Mouse (Mus musculus) heart, embryonic 11.5 days (tissue): ENCODE results near the gene Spata21. TPM values are rescaled to one million over a fixed set of nuclear protein-coding genes. Genes with fewer than 3 reads are reported as not detected.

Experiments
- ATAC-seq: fragments of 200-750 bp; cut with Nextera tagmentation; replicated peaks from 2 replicates; pipeline ENCODE4 v1.8.0; 2017; ENCODE audit warnings: moderate library complexity; ENCODE audit not compliant: insufficient number of reproducible peaks, low FRiP score, low TSS enrichment
- H3K27ac ChIP-seq: fragments of 300-500 bp; sonication (generic); 2 replicates; pipeline ENCODE4 v1.5.1; 2014; ENCODE audit warnings: mild to moderate bottlenecking, low read depth, low read length
- H3K27me3 ChIP-seq: fragments of 300-500 bp; sonication (generic); 2 replicates; pipeline ENCODE4 v1.6.1; 2014; ENCODE audit warnings: mild to moderate bottlenecking, low read length, mixed read lengths; ENCODE audit not compliant: control insufficient read depth, insufficient read depth
- H3K36me3 ChIP-seq: fragments of 300-500 bp; sonication (generic); 2 replicates; pipeline ENCODE4 v1.6.1; 2014; ENCODE audit warnings: mild to moderate bottlenecking, low read length, moderate library complexity, mixed read lengths; ENCODE audit not compliant: control insufficient read depth, insufficient read depth
- H3K4me1 ChIP-seq: fragments of 300-500 bp; sonication (generic); 2 replicates; pipeline ENCODE4 v1.6.1; 2014; ENCODE audit warnings: low read length; ENCODE audit not compliant: control insufficient read depth, insufficient read depth
- H3K4me2 ChIP-seq: fragments of 300-500 bp; sonication (generic); 2 replicates; pipeline ENCODE4 v1.6.1; 2014; ENCODE audit warnings: mild to moderate bottlenecking, moderate library complexity
- H3K4me3 ChIP-seq: fragments of 300-500 bp; sonication (generic); 2 replicates; pipeline ENCODE4 v1.5.1; 2014; ENCODE audit warnings: low read depth, low read length
- H3K9ac ChIP-seq: fragments of 300-500 bp; sonication (generic); 2 replicates; pipeline ENCODE4 v1.6.1; 2014; ENCODE audit warnings: mild to moderate bottlenecking, low read depth, low read length, moderate library complexity
- H3K9me3 ChIP-seq: fragments of 300-500 bp; sonication (generic); replicated peaks from 2 replicates; pipeline ENCODE4 v1.6.1; 2016; ENCODE audit warnings: low read length; ENCODE audit not compliant: control insufficient read depth
- WGBS: fragments of 180-500 bp; shearing (Covaris S2); extraction: QIAGEN DNeasy Blood & Tissue Kit; methylation state at CpG from one replicate; pipeline ENCODE4 v1.1.7; 2014; ENCODE audit not compliant: insufficient replicate concordance; 5-methylcytosine and 5-hydroxymethylcytosine counted together
- polyA plus RNA-seq: library from polyadenylated mRNA; unstranded; fragments of >200 nt; fragmentation: Nextera tagmentation; extraction: Ambion mirVana; gene quantifications from 2 replicates; pipeline ENCODE4 v1.2.1, GENCODE M21; 2014

Gene Spata21
- polyA plus RNA-seq, 1 experiment from 2014 or later: 0.64 TPM

DNA sequence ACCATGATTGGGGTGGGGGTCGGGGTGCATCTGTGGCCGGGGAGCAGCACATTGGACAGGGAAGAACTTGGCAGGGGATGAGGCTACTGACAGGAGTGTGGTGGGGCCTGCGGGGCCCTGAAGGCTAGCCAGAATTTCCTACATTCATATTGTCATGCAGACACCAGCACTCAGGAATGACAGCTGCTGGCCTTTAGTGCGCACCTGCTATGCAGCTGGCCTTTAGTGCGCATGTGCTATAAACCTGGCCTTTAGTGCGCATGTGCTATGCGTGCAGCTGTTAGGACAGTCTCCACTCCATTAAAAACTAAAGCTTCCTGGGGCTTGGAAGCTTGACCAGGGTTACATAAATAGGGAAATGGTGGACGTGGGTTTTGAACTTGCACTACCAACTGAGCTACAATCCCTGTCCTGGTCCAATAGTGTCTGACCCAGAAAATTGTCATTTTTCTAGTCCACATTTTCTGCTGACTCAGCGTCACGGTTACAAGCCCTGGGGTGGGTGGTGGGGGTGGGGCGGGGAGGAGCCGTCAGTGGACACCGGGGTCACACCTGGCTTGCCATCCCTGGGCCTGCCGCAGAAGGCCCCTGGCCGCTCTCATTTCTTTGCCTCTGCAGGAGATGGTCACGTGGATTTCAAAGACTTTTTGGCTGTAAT, 18.5 kb downstream of the Spata21 start:
- Histone ChIP-seq H3K9me3 (peaks cover 5% of the 10 kb centered on the region), H3K4me1 (peaks cover 9% of the 10 kb centered on the region; the same call in 1 of the 2 replicates), H3K27ac (no peak overlapping the region), H3K36me3 (peaks cover 12% of the 10 kb centered on the region), H3K4me2 (no peak overlapping the region), H3K4me3 (no peak overlapping the region), H3K9ac (no peak overlapping the region), H3K27me3 (no peaks in the 10 kb centered on the region)
- WGBS: 78% methylated on average over 16 of the region's 16 CpGs
- ATAC-seq: no peak

DNA sequence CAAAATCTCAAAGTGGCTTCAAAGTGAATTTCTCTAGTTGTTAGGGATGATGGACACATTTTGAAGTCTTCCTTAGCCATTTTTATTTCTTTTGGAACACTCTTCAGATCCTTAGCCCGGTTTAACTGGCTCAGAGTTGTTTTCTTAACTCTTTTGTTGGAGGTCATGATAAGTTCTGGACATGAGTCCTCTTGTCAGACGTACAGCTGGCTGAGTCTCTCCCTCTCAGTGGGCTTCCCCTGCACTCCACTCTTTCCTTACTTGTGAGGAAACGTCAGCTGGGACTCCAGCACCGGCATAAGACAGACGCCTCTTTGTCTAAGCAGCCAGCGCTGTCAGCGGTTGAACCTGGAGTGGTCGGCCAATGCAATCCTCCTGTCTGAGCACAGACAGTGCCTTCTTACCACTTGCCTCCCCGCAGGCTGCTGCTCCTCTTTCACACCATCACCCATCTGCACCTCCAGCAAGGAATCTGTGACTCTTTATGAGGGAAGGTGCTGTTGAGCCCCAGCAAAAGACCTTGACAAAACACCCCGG, 20.1 kb downstream of the Spata21 start:
- Histone ChIP-seq H3K9me3 (peaks cover 5% of the 10 kb centered on the region), H3K4me3 (no peak overlapping the region), H3K4me1 (peaks cover 9% of the 10 kb centered on the region; the same call in 1 of the 2 replicates), H3K4me2 (peak overlapping the region; percentile 4; the same call in 1 of the 2 replicates), H3K36me3 (peaks cover 12% of the 10 kb centered on the region), H3K27me3 (no peaks in the 10 kb centered on the region), H3K9ac (no peak overlapping the region), H3K27ac (peak overlapping the region; percentile 24; the same call in 1 of the 2 replicates)
- ATAC-seq: no peak
- 19% methylated on average over 10 of the region's 10 CpGs for WGBS

DNA sequence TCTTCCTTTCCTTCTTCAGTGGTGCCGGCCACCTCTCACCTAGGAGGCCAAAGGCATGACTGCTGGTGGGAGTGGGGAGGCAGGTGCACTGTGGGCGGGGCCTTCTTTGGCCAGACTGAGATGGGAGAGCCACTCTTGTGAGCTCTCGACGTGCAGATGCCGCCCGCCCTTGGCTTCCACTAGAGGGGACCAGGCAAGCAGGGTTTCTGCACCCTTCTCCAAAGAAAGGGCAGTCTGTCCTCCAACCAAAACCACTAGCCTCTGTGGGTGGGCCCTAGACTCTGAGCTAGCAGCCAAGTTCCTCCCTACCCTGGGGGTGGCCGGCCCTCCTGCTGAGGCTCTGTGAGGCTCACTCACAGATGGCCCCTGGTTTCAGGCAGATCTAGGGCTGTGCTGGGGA, 25.7 kb downstream of the Spata21 start:
- H3K9me3 ChIP-seq: peaks cover 5% of the 10 kb centered on the region
- no peaks in the 10 kb centered on the region for H3K27me3 ChIP-seq
- H3K4me2 ChIP-seq: no peak overlapping the region
- 78% methylated on average over 7 of the region's 7 CpGs for WGBS
- no peaks in the 10 kb centered on the region; the same call in 1 of the 2 replicates for H3K4me1 ChIP-seq
- no peak overlapping the region for H3K4me3 ChIP-seq
- no peak for ATAC-seq
- no peak overlapping the region for H3K9ac ChIP-seq
- no peak overlapping the region for H3K27ac ChIP-seq
- H3K36me3 ChIP-seq: peaks cover 37% of the 10 kb centered on the region

DNA sequence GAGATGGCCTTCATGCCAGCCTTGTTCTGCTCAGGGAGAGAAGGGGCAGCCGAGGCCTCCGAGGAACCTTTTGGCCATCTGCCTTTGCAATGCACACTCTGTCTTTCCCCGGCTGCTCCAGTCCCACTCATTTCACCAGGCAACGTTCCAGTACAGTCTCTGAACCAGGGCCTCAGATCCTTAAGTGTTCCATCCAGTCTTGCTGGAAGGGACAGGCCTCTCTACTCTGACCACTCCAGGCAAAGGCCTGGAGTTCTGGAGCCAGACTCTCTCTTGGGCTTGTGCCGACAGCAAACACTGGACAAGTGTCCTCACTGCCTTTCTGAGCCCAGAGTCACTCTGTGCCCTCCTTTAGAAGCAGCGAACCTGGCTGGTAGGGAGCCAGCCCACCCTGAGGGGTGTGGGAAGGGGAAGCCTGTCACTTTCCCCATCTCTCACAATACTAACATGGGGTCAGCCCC, 26.4 kb downstream of the Spata21 start:
- Histone ChIP-seq H3K9ac (no peak overlapping the region), H3K9me3 (peaks cover 5% of the 10 kb centered on the region), H3K27ac (no peak overlapping the region), H3K36me3 (peaks cover 37% of the 10 kb centered on the region), H3K4me3 (no peak overlapping the region), H3K4me1 (no peaks in the 10 kb centered on the region), H3K4me2 (no peak overlapping the region), H3K27me3 (no peaks in the 10 kb centered on the region)
- WGBS: 90% methylated on average over 6 of the region's 6 CpGs
- ATAC-seq: no peak

GRCm38 (mm10) chr4:141115398-141115797, 27.3 kb downstream of the Spata21 start:
- Histone ChIP-seq H3K27me3 (no peaks in the 10 kb centered on the region), H3K36me3 (peaks cover 36% of the 10 kb centered on the region), H3K9me3 (peaks cover 2% of the 10 kb centered on the region), H3K27ac (no peak overlapping the region), H3K4me1 (no peaks in the 10 kb centered on the region), H3K4me2 (no peak overlapping the region), H3K4me3 (no peak overlapping the region), H3K9ac (no peak overlapping the region)
- 80% methylated on average over 8 of the region's 8 CpGs for WGBS
- ATAC-seq: no peak

- WGBS: 77% methylated on average over 4 of the region's 4 CpGs
- H3K4me2 ChIP-seq: no peak overlapping the region
- ATAC-seq: no peak
- no peaks in the 10 kb centered on the region for H3K9me3 ChIP-seq
- H3K36me3 ChIP-seq: peaks cover 25% of the 10 kb centered on the region
- peaks cover 16% of the 10 kb centered on the region for H3K4me1 ChIP-seq
- H3K4me3 ChIP-seq: no peak overlapping the region
- H3K27me3 ChIP-seq: no peaks in the 10 kb centered on the region
- no peak overlapping the region for H3K27ac ChIP-seq
- H3K9ac ChIP-seq: no peak overlapping the region
Measured at GRCm38 (mm10) chr4:141118691-141119090, 30.6 kb downstream of the Spata21 start.

GRCm38 (mm10) chr4:141120700-141121099, 32.6 kb downstream of the Spata21 start:
- Histone ChIP-seq H3K4me3 (no peak overlapping the region), H3K9ac (no peak overlapping the region), H3K36me3 (peaks cover 14% of the 10 kb centered on the region; the same call in 1 of the 2 replicates), H3K27ac (no peak overlapping the region), H3K4me2 (no peak overlapping the region), H3K9me3 (no peaks in the 10 kb centered on the region), H3K4me1 (peaks cover 24% of the 10 kb centered on the region), H3K27me3 (no peaks in the 10 kb centered on the region)
- ATAC-seq: 0 out of 2 replicates have a peak, but pooled peaks have one; percentile 15
- whole genome bisulfite sequencing: 27% methylated on average over 11 of the region's 11 CpGs

DNA sequence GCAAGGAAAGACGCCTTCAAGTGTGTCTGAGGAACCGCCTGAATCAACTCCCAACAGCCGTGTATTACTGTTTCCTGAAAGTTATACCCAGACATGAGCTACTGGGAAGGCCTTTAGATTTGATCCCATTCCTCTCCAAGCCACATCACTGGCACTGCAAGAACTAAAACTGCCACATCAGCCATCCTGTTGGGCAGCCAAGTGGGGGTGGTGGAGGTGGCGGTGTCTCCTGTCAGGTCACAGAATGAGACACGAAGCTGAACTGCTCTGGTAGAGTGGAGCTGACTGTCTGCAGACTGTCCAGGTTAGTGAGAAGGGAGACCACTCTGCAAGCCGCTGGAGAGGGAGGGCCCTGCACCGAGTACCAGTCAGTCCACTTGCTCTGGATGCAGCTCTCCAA, 34.5 kb downstream of the Spata21 start:
- no peak for ATAC-seq
- peaks cover 27% of the 10 kb centered on the region for H3K4me1 ChIP-seq
- no peaks in the 10 kb centered on the region for H3K27me3 ChIP-seq
- H3K36me3 ChIP-seq: peaks cover 5% of the 10 kb centered on the region; the same call in 1 of the 2 replicates
- H3K4me2 ChIP-seq: no peak overlapping the region
- H3K27ac ChIP-seq: no peak overlapping the region
- no peak overlapping the region for H3K4me3 ChIP-seq
- WGBS: 73% methylated on average over 7 of the region's 7 CpGs
- H3K9ac ChIP-seq: no peak overlapping the region
- no peaks in the 10 kb centered on the region for H3K9me3 ChIP-seq
